ENCODE assay signal across 25 mouse cellular contexts in the genomic region with DNA sequence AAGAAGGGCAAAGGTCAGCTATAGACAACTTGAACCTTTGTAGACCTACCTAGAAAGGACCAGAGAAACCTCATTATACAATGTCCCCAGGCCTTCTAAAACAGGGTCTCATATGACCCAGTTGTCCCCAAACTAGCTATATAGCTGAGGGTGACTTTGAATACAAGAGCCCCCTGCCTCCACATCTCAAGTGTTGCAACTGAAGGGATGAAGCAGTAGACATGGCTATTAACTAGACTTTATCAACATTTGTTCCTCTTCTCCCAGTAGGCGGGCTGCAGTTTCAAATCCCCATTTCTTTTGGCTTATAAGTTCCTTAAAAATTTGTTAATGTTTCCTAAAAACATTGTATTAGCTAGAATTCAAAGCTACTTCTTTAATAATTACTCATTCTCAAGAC. TPM values are rescaled to one million over a fixed set of nuclear protein-coding genes. Genes with fewer than 3 reads are reported as not detected.
"Had no signal": no experiment of that assay in that cellular context is flagged by ENCODE, and none has a peak within 500 bp of the region (broad histone marks: within the 10 kb centered on the region; RNA-seq: fewer than 3 reads in every experiment).

No protein-coding gene starts in this region.

- ATAC-seq: intestine, embryonic 15.5 days; liver, embryonic 12.5 days had no signal

- H3K4me1 ChIP-seq: intestine, embryonic 15.5 days; limb, embryonic 13.5 days; liver, embryonic 12.5 days; liver, embryonic 15.5 days; lung, embryonic 15.5 days; neural tube, embryonic 13.5 days; stomach, embryonic 15.5 days had no signal

- H3K9ac ChIP-seq: intestine, embryonic 15.5 days; limb, embryonic 13.5 days; liver, embryonic 12.5 days; liver, embryonic 15.5 days; lung, embryonic 15.5 days; neural tube, embryonic 13.5 days; stomach, embryonic 15.5 days had no signal

- H3K9me3 ChIP-seq: intestine, embryonic 15.5 days; limb, embryonic 13.5 days; liver, embryonic 12.5 days; liver, embryonic 15.5 days; lung, embryonic 15.5 days; neural tube, embryonic 13.5 days; stomach, embryonic 15.5 days had no signal

- H3K27me3 ChIP-seq: intestine, embryonic 15.5 days; limb, embryonic 13.5 days; liver, embryonic 12.5 days; liver, embryonic 15.5 days; lung, embryonic 15.5 days; neural tube, embryonic 13.5 days; stomach, embryonic 15.5 days had no signal

- H3K4me2 ChIP-seq: intestine, embryonic 15.5 days; limb, embryonic 13.5 days; liver, embryonic 12.5 days; liver, embryonic 15.5 days; lung, embryonic 15.5 days; midbrain, embryonic 11.5 days; neural tube, embryonic 13.5 days; stomach, embryonic 15.5 days had no signal

- H3K4me3 ChIP-seq: intestine, embryonic 15.5 days; layer of hippocampus, adult 2 months; limb, embryonic 13.5 days; liver, embryonic 12.5 days; liver, embryonic 15.5 days; lung, embryonic 15.5 days; myocyte; neural tube, embryonic 13.5 days; stomach, embryonic 15.5 days had no signal

- DNase-seq: kidney, adult 2 months; kidney, postnatal 25 days; layer of hippocampus, adult 9-11 months; left cerebral cortex, postnatal 4 days; liver; lung, adult 18-20 months; lung, postnatal 10 days; lung, postnatal 36 days; midbrain, embryonic 14.5 days; retina, postnatal 1 day; right cerebral cortex, postnatal 25 days; spleen, adult 18-20 months; thymus, postnatal 25 days had no signal

- H3K27ac ChIP-seq: intestine, embryonic 15.5 days; kidney, postnatal 0 days; layer of hippocampus, adult 2 months; limb, embryonic 13.5 days; liver, embryonic 12.5 days; liver, embryonic 15.5 days; lung, embryonic 15.5 days; neural tube, embryonic 13.5 days; stomach, embryonic 15.5 days had no signal

RNA-seq across cellular contexts. Expression of a gene that starts 13.2 kb away (rescaled TPM):
- total RNA-seq: megakaryocyte-erythroid progenitor cell, adult 5-6 weeks had no signal
